Mouse (Mus musculus) spleen, adult 18-20 months (tissue): ENCODE results near the gene 1700049E17Rik1.
"Not testable (repeated sequence)": the region's sequence is repeated elsewhere in the genome, so short reads cannot be mapped to it uniquely, and the experiment has no call there.

Experiments used
- DNase-seq, 2 experiments: peaks; one replicate each; pipeline ENCODE4 v3.0.0; 2022; ENCODE audit warnings: mixed read lengths in 2 of 2

1700049E17Rik1 gene

GRCm38 (mm10) chr14:41924649-41925048, at the start of gene 1700049E17Rik1:
1700049E17Rik1 (plus strand) TSS chr14:41924949.
- DNase-seq: not testable (repeated sequence)

DNA sequence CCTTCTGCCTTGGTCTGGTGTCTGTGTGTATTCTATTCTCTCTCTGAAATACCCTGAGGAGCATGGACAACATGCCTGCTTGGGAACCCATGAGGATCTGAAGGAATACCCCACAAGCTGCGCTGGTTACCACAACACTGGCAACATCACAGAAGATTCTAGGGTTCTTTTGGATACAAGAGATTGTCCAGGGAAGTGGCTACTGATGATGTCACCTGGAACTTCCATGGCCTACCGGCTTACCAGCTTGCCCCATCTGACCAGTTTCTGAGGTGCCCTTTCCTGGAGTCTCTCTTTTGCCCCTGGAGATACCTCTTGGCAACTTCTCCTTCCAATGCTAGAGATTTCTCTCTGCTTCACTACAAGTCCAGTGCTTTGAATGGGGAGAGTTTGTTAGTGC, 17.6 kb upstream of the 1700049E17Rik1 start, which contains the start of gene Gm7980:
Gene Gm7980, minus strand, starts transcription at position 101 of the 400 bp plus-strand sequence.
- not testable (repeated sequence) for DNase-seq

GRCm38 (mm10) chr14:41943695-41944094, 18.9 kb downstream of the 1700049E17Rik1 start, which contains the start of gene 1700024B05Rik:
1700024B05Rik (plus strand) TSS chr14:41943995.
- not testable (repeated sequence) for DNase-seq

- DNase-seq: not testable (repeated sequence)
These were observed 39.3 kb downstream of the 1700049E17Rik1 start for GRCm38 (mm10) chr14:41964095-41964494.

- DNase-seq: not testable (repeated sequence)
These were observed 43.1 kb downstream of the 1700049E17Rik1 start, which contains the start of gene Gm6401 for GRCm38 (mm10) chr14:41967827-41968226. Gm6401 (minus strand) TSS chr14:41967927.

GRCm38 (mm10) chr14:41968596-41968995, 43.8 kb downstream of the 1700049E17Rik1 start:
- DNase-seq: not testable (repeated sequence)
